Mouse (Mus musculus): ENCODE measurements around the gene Itgb3bp. TPM values are rescaled to one million over a fixed set of nuclear protein-coding genes. Genes with fewer than 3 reads are reported as not detected.

The Itgb3bp gene
- polyA plus RNA-seq, 1 experiment from 2014 or later, result 20.5 TPM

Other genes starting within 250 kb of the Itgb3bp start
- 9.2 and 10.6 TPM in 2 replicates for gene Alg6, start 214.1 kb downstream of the Itgb3bp start, polyA plus RNA-seq (2015; fragmentation: Nextera tagmentation; extraction: Ambion mirVana)
- 16.5 and 16.9 TPM in 2 replicates for gene Efcab7, start 100.6 kb downstream of the Itgb3bp start, polyA plus RNA-seq (2015; fragmentation: Nextera tagmentation; extraction: Ambion mirVana)
- 49.4 and 56.7 TPM in 2 replicates for gene Pgm1, start 399 bp downstream of the Itgb3bp start, polyA plus RNA-seq (2015; fragmentation: Nextera tagmentation; extraction: Ambion mirVana)
- gene Ror1, start 166.0 kb upstream of the Itgb3bp start, polyA plus RNA-seq (2015; fragmentation: Nextera tagmentation; extraction: Ambion mirVana), result 1.8 and 2.4 TPM in 2 replicates

Data from neural tube, embryonic 13.5 days (tissue).